Mouse (Mus musculus) layer of hippocampus, adult 9-11 months (tissue): ENCODE results near the gene Tmem135.
A peak's percentile ranks its signal among the peaks of the same experiment; 100 is the strongest.
"Not testable (repeated sequence)": the region's sequence is repeated elsewhere in the genome, so short reads cannot be mapped to it uniquely, and the experiment has no call there.

Experiments used
- DNase-seq: peaks from one replicate; pipeline ENCODE4 v3.0.0; 2022

Gene Tmem135

DNA sequence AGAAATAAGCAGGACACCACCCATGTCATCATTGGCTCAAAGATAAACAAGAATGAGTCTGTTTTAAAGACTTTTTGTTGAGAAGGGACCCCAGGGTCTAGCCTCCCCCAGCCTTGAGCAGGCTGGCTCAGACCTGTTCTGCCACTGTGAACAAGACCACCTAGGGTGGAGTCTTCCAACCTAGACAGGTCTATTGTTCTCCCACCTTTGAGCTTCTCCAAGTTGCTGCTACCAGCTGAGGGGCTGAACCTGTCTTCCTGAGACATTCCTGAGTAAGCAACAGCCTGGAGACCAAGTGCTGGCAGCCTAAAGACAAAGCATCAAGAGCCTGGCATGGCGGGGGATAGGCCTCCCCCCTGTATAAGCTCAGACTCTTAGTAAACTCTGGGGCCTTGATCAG, 86.9 kb downstream of the Tmem135 start:
- DNase-seq: not testable (repeated sequence)

DNA sequence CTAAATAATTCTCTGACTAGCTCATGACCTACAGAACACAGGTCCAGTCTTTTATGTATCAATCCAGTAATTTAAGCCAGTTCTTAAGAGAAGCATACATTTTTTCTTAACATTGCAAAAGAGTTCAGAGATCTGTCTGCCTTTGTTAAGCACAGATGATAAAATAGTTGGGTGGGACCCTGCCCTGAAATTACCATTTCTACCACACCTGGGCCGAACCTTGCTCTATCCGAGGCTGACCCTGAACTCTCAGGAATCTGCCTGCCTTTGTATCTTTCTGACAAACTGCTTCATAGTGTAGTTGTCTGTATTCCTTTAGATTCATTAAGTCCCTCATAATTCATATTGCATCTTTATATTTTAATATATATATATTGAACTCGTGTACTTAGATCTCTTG, 87.9 kb downstream of the Tmem135 start:
- no peak for DNase-seq

DNA sequence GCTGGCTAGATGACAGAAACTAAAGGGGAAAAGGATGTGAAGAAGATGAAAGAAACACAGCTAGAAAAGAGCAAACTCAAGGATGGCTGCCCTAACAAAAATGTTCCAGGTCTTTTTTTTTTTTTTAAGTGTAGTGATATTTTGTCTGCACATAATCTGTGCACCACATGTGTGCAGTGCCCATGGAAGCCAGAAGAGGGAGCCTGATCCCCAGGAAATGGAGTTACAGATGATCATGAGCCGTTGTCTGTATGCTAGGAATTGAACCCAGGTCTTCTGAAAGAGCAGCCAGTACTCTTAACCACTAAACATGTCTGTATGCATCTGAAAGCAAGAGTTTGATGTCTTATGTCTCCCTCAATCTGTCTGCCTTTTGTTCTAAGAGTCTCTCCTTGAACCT, 92.5 kb downstream of the Tmem135 start:
- DNase-seq: no peak

DNA sequence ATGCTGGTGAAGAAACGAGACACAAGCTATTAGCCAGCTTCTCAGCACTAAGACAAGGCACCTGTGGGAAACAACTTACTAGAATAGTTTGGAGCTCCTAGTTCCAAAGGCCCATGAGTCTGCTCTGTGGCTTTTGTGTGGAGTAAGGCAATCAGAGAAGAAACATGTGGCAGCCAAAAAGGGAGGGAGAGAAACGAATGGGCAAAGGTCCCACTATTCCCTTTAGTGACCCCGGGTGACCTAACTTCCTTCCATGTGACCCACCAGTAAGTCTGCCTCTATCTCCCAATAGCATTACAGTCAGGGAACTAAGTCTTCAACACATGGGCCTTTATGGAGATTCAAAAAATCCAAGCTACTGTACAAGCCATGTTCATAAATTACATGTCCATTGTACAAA, 95.1 kb downstream of the Tmem135 start:
- no peak for DNase-seq

DNA sequence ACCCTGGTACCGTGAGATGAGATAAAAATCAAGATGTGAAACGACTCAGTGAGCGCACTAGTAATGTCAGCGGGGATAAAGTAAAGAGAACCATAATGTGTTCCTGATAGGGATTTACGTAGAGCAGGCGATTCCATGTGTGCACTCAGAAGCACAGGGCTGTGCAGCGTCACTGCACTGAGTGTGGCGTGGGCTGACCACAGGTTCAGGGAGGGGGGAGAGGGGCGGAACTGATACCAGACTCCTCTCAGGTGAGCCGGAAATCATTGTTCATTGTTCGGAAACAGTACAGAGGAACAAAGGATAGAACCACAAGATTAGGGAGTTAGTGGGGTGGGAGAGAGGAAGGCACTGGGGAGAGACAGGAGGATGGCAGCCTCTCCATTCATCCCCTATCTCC, 95.8 kb downstream of the Tmem135 start:
- DNase-seq: no peak

DNA sequence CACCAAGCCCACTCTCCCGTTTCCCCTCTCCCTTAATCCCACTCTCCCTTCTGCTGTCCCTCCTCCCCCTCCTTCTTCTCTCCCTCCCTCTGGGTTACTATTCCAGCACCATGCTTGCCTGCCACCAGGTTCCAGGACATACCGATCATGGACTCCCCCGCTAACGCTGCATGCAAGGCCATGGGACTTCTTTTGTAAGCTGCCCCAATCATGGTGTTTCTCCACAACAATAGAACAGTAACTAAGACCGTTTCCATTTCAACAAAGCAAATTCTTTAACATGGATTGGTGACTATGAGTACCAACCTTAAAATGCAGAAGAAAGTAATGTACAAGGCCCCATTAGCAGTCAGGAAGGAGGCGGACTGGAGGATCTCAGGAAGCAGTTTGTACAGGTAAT, 97.2 kb downstream of the Tmem135 start:
- no peak for DNase-seq

DNA sequence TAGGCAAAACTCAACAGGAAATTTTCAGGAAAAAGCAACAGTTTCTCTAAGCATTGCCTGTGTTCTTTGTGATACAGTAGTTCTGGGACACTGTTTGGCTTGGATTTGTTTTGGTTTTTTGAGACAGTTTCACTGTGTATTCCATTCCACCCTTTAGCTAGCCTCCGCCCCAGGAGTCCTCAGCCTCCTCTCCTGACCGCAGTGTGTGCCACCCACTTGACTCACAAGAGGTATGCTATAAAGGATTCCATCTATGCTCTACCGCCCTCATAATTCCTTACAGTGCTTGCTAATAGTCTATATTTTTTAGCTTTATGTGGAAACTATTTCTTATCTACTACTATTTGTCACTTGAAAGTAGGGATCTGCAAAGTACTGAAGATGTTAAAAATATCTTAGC, 99.1 kb downstream of the Tmem135 start:
- DNase-seq: no peak

DNA sequence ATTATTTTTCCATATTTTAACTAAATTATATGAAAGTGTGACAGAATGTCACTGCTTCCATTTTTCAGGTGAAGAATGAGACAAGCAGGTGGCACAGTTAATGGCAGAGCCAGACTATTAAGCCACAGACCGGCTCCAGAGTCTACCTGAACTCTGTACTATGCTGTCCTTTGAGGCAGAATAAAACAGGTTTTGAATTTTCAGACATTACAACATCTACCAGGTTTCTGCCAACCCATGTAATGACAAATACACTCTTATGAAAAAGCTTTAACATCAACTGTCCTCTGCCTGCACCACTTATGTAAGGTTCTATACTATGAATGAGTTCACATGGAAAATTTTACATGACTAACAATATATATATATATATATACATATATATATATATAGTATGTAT, 100.3 kb downstream of the Tmem135 start:
- no peak for DNase-seq

DNA sequence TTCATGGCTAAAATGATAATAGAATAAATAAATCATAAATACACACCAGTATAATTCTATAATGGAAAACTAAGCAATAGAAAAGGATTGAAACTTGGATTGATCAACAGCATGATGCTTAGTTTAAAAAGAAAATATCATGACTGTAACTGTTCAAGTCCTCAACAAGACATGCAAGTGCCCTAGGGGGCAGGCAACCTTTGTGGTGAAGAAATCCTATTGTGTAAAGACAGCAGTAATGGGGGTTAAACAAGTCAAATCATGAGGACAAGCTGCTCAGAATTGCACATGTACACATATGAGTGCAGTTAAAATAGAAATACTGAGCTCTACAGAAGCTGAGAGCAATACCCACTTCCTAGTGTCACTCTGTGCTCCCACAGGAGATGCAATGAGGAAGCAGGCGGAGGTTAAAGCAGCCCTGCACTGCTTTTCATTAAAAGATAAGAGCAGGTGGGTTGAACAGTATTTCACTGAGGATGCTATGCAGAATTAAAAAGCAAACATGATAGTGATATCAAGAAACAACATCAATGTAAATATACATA, 105.0 kb downstream of the Tmem135 start:
- no peak for DNase-seq

DNA sequence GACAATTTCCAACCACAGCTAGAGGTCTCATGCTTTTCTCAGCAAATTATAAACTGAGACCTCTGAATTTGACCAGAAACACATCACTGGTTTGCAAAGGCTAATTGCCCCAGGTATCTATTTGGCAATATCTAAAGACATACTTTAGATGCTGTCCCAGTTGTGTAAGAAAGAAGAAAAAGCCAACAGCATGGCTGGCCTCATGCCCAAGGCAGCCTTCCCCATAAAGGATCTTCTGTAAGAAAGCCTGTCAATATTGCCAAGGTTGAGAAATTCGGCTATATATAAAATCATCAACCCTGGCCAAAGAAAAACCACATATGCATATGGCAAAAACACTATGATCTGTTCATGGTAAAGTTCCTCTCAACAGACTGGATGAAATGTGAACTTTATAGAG, 107.1 kb downstream of the Tmem135 start:
- DNase-seq: no peak

DNA sequence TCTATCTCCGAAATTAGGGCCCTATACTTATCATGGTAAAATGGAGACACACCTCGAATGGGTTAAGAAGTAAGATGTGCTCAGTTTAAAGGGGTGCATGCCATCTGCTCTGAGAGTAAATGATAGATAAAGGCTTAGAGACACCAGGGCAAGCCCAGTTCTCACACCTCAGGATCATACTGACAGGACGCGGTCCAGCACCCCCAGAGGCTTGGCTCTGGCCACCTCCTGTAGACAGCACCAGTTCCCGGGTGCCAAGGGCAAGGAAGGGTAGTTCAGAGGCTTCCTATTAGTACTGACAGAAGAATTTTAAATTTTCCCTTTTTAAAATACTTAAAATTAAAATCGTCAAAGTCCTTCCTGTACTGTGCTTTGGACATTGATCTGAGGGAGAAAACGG, 121.4 kb downstream of the Tmem135 start:
- DNase-seq: no peak

DNA sequence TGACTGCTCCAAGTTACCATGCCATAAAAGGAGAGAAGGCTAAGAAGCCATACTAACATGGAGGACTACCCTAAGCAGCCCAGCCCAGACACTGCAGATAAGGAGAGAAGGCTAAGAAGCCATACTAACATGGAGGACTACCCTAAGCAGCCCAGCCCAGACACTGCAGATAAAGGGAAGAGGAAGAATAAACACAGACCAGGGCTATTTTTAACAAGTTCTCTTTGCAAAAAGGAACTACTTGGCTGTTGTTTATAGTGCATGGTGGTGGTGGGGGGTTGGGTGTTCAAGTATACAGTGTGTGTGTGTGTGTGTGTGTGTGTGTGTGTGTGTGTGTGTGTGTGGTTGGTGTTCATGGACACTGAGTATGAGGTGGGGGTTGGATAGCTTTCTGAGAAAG, 133.6 kb downstream of the Tmem135 start:
- peak; percentile 46 for DNase-seq

DNA sequence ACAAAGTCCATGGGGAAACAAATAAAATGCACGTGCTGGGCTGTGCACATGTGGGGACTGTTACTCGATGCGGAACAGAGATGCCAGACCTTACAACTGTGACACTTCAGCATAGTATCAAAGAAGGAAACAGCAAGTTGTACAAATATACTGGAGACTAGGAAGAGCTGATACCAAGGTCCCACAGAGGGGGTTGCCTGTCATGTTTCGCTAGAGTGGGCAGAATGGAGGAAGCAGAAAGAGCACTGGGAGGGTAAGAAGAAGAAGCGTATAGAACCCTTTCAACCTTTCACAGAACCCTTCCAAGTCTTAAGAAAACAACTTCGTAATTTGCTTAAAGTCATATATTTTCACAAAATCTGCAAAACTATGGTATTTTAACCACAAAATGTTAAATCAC, 134.2 kb downstream of the Tmem135 start:
- peak; percentile 46 for DNase-seq

DNA sequence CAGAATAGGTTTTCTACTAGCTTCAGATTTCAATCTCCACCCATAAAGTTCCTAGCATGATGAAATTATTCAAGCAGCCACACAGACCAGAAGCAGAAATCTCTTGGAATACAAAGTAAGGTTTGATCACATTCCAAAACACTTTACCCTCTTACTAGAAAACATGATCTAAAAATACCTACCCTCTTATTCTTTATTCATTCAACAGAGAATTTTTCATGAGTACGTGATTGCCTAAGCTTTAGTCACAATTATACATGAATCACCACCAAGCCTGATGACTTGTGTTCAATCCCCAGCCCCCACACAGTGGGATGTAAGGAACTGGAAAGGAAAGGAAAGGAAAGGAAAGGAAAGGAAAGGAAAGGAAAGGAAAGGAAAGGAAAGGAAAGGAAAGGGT, 136.5 kb downstream of the Tmem135 start:
- DNase-seq: no peak

DNA sequence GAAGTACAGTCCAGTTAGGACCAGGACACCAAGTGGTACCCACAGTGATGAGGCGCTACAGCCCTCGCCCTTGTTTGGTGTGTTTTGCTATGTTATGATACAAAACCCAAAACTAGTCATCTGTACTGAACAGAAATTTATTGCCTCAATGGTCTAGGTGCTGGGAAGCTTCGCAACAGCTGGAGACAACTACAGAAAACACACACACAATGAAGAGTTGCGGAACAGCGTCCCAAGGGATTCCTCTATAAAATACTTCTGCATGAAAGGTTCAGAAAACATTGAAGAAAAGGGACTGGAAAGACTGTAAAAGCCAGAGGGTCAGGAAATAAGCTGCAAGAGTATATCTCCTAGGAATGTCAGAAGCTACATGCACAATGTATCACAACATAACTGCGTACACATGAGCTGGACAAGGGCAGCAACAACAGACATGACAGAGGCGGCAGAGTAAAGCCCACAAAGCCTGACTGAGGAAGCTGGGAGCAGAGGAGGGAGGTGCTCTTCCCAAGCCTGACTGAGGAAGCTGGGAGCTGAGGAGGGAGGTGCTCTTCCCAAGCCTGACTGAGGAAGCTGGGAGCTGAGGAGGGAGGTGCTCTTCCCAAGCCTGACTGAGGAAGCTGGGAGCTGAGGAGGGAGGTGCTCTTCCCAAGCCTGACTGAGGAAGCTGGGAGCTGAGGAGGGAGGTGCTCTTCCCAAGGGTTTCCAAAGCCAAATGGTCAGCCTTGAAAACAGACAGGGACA, 137.8 kb downstream of the Tmem135 start:
- DNase-seq: no peak

DNA sequence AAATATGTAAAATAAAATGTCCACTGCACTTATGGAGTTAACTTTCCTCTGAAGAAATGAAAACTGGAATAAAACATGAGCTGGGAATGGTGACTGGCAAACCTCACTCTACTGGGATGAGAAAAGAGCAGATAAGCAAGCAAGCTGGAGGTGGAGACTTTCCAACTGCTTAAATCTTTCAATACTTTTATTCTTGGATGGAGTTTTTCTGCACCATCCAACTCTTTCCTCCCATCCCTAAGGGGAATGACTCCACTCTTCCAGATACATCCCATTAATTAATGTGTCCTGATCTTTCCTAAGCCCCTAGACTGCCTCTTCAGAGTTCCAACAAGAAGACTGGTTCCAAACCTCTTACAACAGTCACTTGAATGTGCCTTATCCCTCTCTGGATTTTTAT, 143.1 kb downstream of the Tmem135 start:
- no peak for DNase-seq

DNA sequence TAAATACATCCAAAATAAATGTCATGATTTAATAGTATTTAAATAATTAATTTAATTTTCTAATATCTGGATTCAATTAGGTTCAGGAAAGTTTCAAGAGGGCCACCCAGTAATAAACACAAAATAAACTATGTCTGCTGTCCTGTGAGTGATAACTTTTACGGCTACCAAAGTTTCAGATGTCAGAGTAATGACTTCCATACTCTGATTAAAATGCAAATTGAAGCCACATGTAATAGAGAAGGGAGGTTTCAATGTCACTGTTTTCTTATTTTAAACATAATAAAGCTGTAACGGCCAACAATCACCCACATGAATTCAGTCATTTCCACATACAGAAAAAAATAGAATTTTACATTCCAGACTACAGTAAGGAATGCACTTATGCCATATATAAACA, 145.2 kb downstream of the Tmem135 start:
- DNase-seq: no peak

DNA sequence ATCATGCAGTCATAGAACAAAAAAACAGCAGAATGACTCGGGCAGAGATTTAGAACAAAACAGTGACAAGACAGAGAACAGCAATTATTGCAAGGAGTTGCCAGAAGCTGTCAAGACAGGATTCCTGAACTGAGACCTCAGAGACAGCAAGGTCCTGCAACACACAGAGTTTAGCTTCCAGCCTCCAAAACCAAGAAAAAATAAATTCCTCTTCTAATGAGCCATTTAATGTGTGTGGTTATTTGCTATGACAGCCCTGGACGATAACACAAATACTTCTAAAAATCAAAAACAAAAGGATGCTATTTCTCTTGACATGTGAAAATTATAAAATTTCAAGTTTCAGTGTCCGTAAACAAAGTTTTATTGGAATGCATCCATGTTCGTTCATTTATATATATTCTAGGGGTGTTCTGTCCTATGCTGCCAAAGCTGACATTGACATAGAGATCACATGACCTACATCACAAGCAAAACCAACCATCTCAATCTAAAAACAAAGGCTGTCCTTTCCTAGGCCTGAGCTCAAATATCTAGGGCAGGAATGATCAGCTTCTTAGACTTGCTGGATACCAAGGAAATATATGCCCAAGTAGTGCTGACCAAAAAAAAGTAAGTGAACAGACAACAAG, 146.0 kb downstream of the Tmem135 start:
- DNase-seq: no peak

DNA sequence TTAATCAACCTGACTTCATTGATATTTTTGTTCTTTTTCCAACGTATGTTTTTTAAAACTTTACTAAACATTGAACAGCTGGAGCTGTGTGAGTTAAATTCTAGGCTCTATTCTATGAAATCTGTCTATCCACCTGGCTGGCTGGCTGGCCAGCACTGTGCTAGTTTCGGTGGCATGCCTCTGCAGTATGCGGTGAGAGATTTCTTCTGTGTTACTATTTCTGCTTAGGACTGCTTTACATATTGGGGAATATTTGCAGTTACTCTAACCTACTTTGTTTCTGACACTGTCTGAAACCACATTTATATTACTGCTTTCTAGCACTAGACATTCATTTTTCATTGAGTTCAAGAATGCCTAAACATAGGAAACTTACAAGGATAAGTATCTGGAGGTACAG, 150.2 kb downstream of the Tmem135 start:
- DNase-seq: no peak

DNA sequence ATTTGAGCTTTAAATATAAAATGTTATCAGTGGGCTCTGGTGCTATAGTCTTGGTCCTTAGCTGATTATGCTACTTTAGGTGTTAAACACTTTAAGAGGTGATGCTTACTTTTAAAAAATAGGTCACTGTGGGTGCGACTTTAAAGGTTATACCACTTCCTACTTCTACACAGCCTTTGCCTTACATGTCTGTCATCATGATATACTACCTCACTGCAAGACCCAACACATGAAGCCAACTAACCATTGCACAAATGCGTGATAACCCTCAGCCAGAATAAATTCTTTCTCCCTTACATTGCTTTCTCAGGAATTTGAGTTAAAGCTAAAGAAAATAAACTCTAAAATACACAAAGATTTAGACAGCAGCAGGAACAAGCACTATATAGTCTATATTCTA, 150.7 kb downstream of the Tmem135 start:
- DNase-seq: no peak

DNA sequence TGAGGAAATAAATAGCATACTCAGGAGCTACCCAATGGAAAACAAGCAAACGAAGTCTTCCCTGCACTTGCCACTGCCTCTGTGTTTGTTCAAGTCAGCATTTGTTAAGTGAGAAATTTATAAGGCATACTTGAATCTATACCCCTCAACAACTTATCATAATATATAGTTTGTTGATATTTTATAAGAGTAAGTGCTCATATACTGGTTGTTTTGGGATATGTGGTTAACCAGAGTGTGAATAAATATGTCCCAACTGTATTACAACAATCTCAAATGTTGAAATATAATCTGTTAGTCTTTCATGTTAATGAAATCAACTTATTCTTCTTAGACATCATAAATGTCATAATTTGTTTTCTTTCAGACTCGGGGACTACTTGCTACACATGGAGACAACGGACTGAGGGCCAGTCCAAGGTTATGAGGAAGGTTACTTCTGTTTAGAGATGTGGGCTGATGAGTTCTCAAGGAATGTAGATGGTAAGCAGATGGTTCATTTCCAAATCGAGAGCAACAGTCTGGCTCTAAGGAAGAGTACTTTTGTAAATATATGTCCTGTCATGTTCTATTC, 152.1 kb downstream of the Tmem135 start:
- no peak for DNase-seq

DNA sequence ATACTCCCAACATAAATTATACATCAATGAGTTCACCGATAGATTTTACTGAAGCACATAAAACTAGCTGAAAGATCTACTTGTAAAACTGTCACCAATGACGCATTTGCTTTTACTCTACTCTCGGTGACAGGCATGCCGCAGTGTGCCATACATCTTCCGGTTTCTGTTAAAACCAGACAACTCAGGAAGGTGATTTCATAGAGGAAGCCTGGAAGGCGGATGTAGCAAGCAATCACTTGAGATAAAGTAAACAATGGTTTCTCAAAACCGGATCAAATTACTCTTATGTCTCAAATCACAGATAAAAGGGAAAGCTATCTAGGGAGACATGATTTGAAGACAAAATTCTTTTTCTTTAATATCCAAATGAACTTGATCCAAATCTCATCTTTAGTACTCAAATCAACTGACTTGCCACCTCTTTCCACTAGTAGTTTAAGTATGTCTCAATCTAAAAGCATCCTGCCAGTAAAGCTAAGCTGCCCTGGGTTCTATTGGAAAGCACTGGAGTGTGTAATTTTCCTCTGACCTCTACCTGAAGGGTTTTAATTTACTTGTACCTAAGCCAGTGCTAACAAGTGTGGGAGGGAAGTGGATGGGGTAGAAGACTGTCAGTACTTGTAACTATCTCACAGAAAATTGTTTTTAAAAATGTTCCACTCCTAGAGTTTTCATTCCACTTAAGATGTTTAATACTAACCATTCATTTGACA, 155.7 kb downstream of the Tmem135 start:
- peak; percentile 48 for DNase-seq

DNA sequence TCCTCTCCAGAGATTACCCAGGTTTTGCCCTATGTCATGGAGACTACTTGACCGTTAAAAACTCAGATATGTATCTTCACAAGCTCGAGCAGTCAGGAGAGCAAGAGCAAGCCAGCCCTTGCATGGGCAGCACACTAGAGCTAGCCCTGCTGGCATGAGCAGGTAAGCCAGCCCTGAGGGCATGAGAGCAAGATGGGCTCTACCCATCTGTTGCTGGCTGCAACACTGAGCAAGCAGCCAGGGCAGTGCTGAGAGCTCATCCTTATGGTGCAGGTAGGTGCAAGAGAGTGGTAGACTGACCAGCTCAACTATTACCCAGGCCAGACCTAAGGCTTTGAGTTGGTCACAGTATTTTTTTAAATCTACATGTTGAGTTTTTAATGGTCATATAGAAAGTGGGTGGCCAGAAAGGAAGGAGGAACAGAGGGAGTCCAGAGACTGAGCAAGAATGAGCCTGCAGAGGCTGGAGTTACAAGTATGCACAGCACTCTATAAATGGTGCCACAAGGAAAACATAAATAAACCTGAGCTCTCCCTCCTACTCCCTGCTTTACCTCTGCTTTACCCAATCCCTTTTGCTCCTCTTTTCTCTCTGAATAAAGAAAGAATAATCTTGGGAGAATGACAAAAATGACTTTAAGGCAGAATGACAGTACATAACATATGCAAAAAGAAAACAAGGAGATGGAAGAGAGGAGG, 156.9 kb downstream of the Tmem135 start:
- no peak for DNase-seq
